Mouse (Mus musculus): ENCODE results near the gene Trak1. TPM values are rescaled to one million over a fixed set of nuclear protein-coding genes. Genes with fewer than 3 reads are reported as not detected.

Trak1 gene
- total and polyA plus RNA-seq, 3 experiments = 8.2 to 28.6 (median 18.1) TPM

DNA sequence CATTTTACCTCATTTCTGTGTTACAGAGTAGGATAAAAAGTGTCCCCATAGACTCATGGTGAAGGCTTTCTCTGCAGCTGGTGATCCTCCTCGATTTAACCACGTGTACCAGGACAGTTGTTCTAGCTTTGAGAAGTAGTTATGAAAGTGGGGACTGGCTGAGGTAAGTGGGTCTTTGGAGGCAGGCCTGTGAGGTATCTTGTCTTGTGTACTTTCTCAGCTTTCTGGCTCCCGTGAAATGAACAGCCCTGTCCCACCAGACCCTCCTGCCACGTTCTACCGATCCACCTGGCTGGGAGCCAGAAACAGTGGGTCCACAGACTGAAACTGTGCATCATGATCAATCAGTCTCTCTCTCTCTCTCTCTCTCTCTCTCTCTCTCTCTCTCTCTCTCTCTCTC lies 18.1 kb upstream of the Trak1 start:
- dilution Hi-C loops (cut with MboI; ENCODE audit: extremely low pct_ligation_motif_present, extremely low pct_unique_long_range_greater_than_20kb, low sequenced_read_pairs) = no loop called here
- in situ Hi-C loops (cut with MboI; ENCODE audit: low pct_ligation_motif_present, low pct_unique_long_range_greater_than_20kb, low sequenced_read_pairs) = no loop called here

DNA sequence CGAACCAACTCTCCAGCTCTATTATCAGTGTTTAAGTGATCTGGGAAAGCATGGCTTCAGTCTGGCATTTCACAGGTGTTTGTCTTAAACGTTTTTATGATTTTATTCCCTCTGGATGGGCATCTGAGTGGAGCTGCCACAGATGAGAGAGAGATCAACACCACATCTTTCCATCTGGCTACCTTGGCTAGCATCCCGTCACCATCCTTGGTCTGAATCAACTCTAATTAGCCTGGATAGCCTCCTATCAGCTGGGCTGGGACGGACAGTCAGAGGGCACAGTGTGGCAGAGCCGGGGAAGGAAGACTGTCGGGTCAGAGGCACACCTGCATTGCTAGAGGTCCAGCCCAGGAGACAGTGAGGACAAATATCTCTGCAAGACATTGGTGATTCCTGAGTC lies 15.4 kb upstream of the Trak1 start:
- dilution Hi-C loops (cut with MboI; ENCODE audit: extremely low pct_ligation_motif_present, extremely low pct_unique_long_range_greater_than_20kb, low sequenced_read_pairs) (no loop called here), in situ Hi-C loops (cut with MboI; ENCODE audit: low pct_ligation_motif_present, low pct_unique_long_range_greater_than_20kb, low sequenced_read_pairs) (no loop called here)
- no peak overlapping the region for H3K9ac ChIP-seq (ENCODE audit: insufficient read depth, low read depth)
- peaks cover 8 to 44% of the 10 kb centered on the region in 2 experiments for H3K36me3 ChIP-seq (replicated peaks in 1 of 2; ENCODE audit: control insufficient read depth in 1 of 2, insufficient read depth in 1 of 2, low read length in 1 of 2)
- H3K9me3 ChIP-seq (replicated peaks; ENCODE audit: low read length) = peaks cover 19% of the 10 kb centered on the region
- TF ChIP-seq TBP (conservative IDR thresholded peaks at IDR 0.05; ENCODE audit: low read depth, low read length) = no peak
- TF ChIP-seq UBTF (IDR thresholded peaks at IDR 0.05; ENCODE audit: low read depth, low read length) = no peak
- no peak for TF ChIP-seq NRF1 (IDR thresholded peaks at IDR 0.05; ENCODE audit: low read depth, low read length)
- no peak for TF ChIP-seq NELFE (IDR thresholded peaks at IDR 0.05; ENCODE audit: low read depth, low read length)
- TF ChIP-seq ZMIZ1 (IDR thresholded peaks at IDR 0.05; ENCODE audit: low read depth, low read length) = no peak
- no peak for TF ChIP-seq JUN (IDR thresholded peaks at IDR 0.05; ENCODE audit: insufficient read depth, low read depth, low read length)
- TF ChIP-seq HCFC1 (IDR thresholded peaks at IDR 0.05; ENCODE audit: low read depth, low read length) = no peak
- peaks cover 9% of the 10 kb centered on the region for H3K79me2 ChIP-seq (replicated peaks; ENCODE audit: control insufficient read depth, extremely low read depth, insufficient read depth, poor library complexity, severe bottlenecking)
- peaks cover 3 to 21% of the 10 kb centered on the region in 2 experiments; a peak in 3 of 4 replicates for H3K4me1 ChIP-seq (ENCODE audit: control insufficient read depth in 1 of 2, insufficient read depth in 2 of 2)
- H3K4me3 ChIP-seq (replicated peaks in 1 of 3; ENCODE audit: low read depth in 2 of 3, low read length in 2 of 3, poor library complexity in 1 of 3) = no peak overlapping the region
- no peak overlapping the region for H3K4me2 ChIP-seq (ENCODE audit: insufficient read depth, low read depth, poor library complexity, severe bottlenecking)
- no peak overlapping the region for H3K27ac ChIP-seq (ENCODE audit: insufficient read depth, low read depth)
- DNase-seq (ENCODE audit: extremely low read depth) = no peak
- H3K27me3 ChIP-seq (replicated peaks) = no peaks in the 10 kb centered on the region

More for the DNA sequence above, 18.1 kb upstream of the Trak1 start:
- Histone ChIP-seq H3K4me2 (ENCODE audit: insufficient read depth, low read depth, poor library complexity, severe bottlenecking) (no peak overlapping the region), H3K27me3 (replicated peaks) (no peaks in the 10 kb centered on the region), H3K4me3 (replicated peaks in 1 of 3; ENCODE audit: low read depth in 2 of 3, low read length in 2 of 3, poor library complexity in 1 of 3) (no peak overlapping the region), H3K36me3 (replicated peaks in 1 of 2; ENCODE audit: control insufficient read depth in 1 of 2, insufficient read depth in 1 of 2, low read length in 1 of 2) (peaks cover 8 to 47% of the 10 kb centered on the region in 2 experiments), H3K9ac (ENCODE audit: insufficient read depth, low read depth) (no peak overlapping the region), H3K79me2 (replicated peaks; ENCODE audit: control insufficient read depth, extremely low read depth, insufficient read depth, poor library complexity, severe bottlenecking) (peaks cover 5% of the 10 kb centered on the region; the same call in 1 of the 2 replicates), H3K9me3 (replicated peaks; ENCODE audit: low read length) (peaks cover 16% of the 10 kb centered on the region), H3K4me1 (ENCODE audit: control insufficient read depth in 1 of 2, insufficient read depth in 2 of 2) (peaks cover 3 to 23% of the 10 kb centered on the region in 2 experiments; a peak in 3 of 4 replicates), H3K27ac (ENCODE audit: insufficient read depth, low read depth) (no peak overlapping the region)
- DNase-seq (ENCODE audit: extremely low read depth) = no peak
- no peak for TF ChIP-seq POLR2AphosphoS2 (IDR thresholded peaks at IDR 0.05; ENCODE audit: low read depth, low read length)
- TF ChIP-seq MAFK (IDR thresholded peaks at IDR 0.05; ENCODE audit: insufficient replicate concordance, low read length) = no peak
- TF ChIP-seq CHD2 (IDR thresholded peaks at IDR 0.05; ENCODE audit: low read length) = no peak
- no peak for TF ChIP-seq JUN (IDR thresholded peaks at IDR 0.05; ENCODE audit: insufficient read depth, low read depth, low read length)
- TF ChIP-seq MYC (IDR thresholded peaks at IDR 0.05; ENCODE audit: low read depth, low read length) = no peak
- TF ChIP-seq POLR2A (IDR thresholded peaks at IDR 0.05; ENCODE audit: low read depth, low read length) = no peak
- TF ChIP-seq E2F4 (IDR thresholded peaks at IDR 0.05; ENCODE audit: insufficient replicate concordance, low read depth, low read length) = no peak
- TF ChIP-seq CTCF (conservative IDR thresholded peaks at IDR 0.05 in 1 of 2, IDR thresholded peaks at IDR 0.05 in 1 of 2; ENCODE audit: low read depth in 2 of 2, low read length in 2 of 2) = no peak
- TF ChIP-seq MXI1 (IDR thresholded peaks at IDR 0.05; ENCODE audit: low read depth, low read length) = no peak
- no peak for TF ChIP-seq NELFE (IDR thresholded peaks at IDR 0.05; ENCODE audit: low read depth, low read length)
- no peak for TF ChIP-seq PAX5 (IDR thresholded peaks at IDR 0.05; ENCODE audit: low read length)
- no peak for TF ChIP-seq TCF12 (IDR thresholded peaks at IDR 0.05; ENCODE audit: low read depth, low read length)
- TF ChIP-seq ZNF384 (IDR thresholded peaks at IDR 0.05; ENCODE audit: low read depth, low read length) = no peak
- TF ChIP-seq RCOR1 (conservative IDR thresholded peaks at IDR 0.05; ENCODE audit: low read depth, low read length) = no peak
- no peak for TF ChIP-seq HCFC1 (IDR thresholded peaks at IDR 0.05; ENCODE audit: low read depth, low read length)
- TF ChIP-seq JUND (conservative IDR thresholded peaks at IDR 0.05; ENCODE audit: low read depth, low read length) = no peak
